ENCODE assay signal across 10 mouse cellular contexts in the genomic region with DNA sequence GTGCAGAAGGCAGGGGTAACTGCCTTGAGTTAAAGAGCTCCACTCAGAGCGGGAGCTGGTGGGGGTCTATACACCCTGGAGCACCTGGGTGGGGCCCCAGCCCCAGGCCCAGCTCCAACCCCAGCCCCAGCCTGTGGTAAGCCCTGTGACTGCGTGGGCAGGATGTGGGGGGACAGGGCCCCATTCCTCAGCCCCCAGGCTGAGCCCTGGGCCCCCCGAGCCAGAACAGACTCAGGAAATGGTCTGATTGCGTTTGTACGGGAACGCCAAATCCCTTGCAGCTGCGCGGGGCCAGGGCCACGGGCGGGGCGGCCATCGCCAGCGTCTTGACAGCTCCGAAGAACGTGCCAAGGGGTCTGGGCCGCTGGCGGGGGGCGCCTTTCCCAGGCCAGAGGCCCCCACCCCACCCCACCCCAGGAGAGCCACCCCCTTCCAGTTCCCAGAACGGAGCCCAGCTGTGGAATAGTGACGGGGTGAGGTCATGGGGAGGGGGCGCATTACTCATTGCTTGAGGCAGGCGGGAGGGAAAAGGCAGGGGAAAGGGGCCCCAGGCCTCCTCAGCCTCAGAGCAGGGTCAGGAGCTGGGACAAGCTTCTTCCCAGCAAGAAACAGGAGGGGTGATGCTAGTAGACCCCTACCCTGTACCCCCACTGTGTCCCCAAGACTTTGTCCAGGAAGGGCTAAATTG. TPM values are rescaled to one million over a fixed set of nuclear protein-coding genes. Genes with fewer than 3 reads are reported as not detected.
DNase-seq lines count a peak whose midpoint lies in the region; ATAC-seq and TF ChIP-seq lines count a peak whose summit lies in the region.
"Had no signal": no experiment of that assay in that cellular context is flagged by ENCODE, and none has a peak within 500 bp of the region (broad histone marks: within the 10 kb centered on the region; RNA-seq: fewer than 3 reads in every experiment).

No protein-coding gene starts in this region.

- peak; percentile 47 for DNase-seq in kidney, postnatal 14 days
- DNase-seq in kidney, adult 2 months = no peak
- peak; percentile 78 for DNase-seq in embryonic facial prominence, embryonic 11.5 days (ENCODE audit: low spot score)
- DNase-seq in heart, embryonic 10.5 days (ENCODE audit: low spot score) = peak; percentile 91
- no peak for DNase-seq in spleen, adult 18-20 months
- DNase-seq in left cerebral cortex, postnatal 10 days (ENCODE audit: extremely low spot score in 1 of 2, low spot score in 2 of 2) = no peak

- WGBS in kidney, adult 2 months = 16% methylated on average over 21 of the region's 22 CpGs
- 3% methylated on average over 18 of the region's 22 CpGs for WGBS in embryonic facial prominence, embryonic 11.5 days
- 2% methylated on average over 22 of the region's 22 CpGs for WGBS in heart, embryonic 10.5 days
- 2% methylated on average over 22 of the region's 22 CpGs for WGBS in limb, embryonic 13.5 days
- 2% methylated on average over 22 of the region's 22 CpGs for WGBS in neural tube, embryonic 13.5 days

- intact Hi-C loops in left cerebral cortex, postnatal 10 days (cut with DNase I) = loop anchor here (5.0 to 10.0 kb wide), 2 partner anchors 93 to 191 kb away; no protein-coding TSS in a partner anchor

- H3K9me3 ChIP-seq in embryonic facial prominence, embryonic 11.5 days (replicated peaks; ENCODE audit: control insufficient read depth, low read length) = no peaks in the 10 kb centered on the region
- no peaks in the 10 kb centered on the region for H3K9me3 ChIP-seq in heart, embryonic 10.5 days
- H3K9me3 ChIP-seq in limb, embryonic 13.5 days = no peaks in the 10 kb centered on the region
- H3K9me3 ChIP-seq in neural tube, embryonic 13.5 days = no peaks in the 10 kb centered on the region
- H3K9me3 ChIP-seq: G1E had no signal

- TF ChIP-seq CTCF in kidney, adult 2 months (conservative IDR thresholded peaks at IDR 0.05; ENCODE audit: insufficient read depth, insufficient read length, low read depth, low read length) = no peak

- H3K27me3 ChIP-seq in kidney, adult 2 months (replicated peaks; ENCODE audit: control insufficient read depth, insufficient read depth, low read length) = no peaks in the 10 kb centered on the region
- no peaks in the 10 kb centered on the region; the same call in 1 of the 2 replicates for H3K27me3 ChIP-seq in embryonic facial prominence, embryonic 11.5 days (ENCODE audit: control insufficient read depth, insufficient read depth, low read length)
- H3K27me3 ChIP-seq in heart, embryonic 10.5 days (ENCODE audit: insufficient read depth, poor library complexity, severe bottlenecking) = no peaks in the 10 kb centered on the region
- no peaks in the 10 kb centered on the region for H3K27me3 ChIP-seq in limb, embryonic 13.5 days
- H3K27me3 ChIP-seq in neural tube, embryonic 13.5 days = peaks cover under 1% of the 10 kb centered on the region; the same call in 1 of the 2 replicates

- ATAC-seq in embryonic facial prominence, embryonic 11.5 days (replicated peaks; ENCODE audit: insufficient number of reproducible peaks, low FRiP score, low TSS enrichment, low read depth) = peak; percentile 78
- ATAC-seq in limb, embryonic 13.5 days (ENCODE audit: low FRiP score, low read depth) = peak; percentile 89
- peak; percentile 62 for ATAC-seq in neural tube, embryonic 13.5 days (ENCODE audit: low read depth)

- no peak for TF ChIP-seq POLR2A in kidney, adult 2 months (IDR thresholded peaks at IDR 0.05; ENCODE audit: low read depth, low read length)

- H3K36me3 ChIP-seq in kidney, adult 2 months (ENCODE audit: control insufficient read depth, insufficient read depth, low read length) = no peaks in the 10 kb centered on the region
- H3K36me3 ChIP-seq in embryonic facial prominence, embryonic 11.5 days (replicated peaks; ENCODE audit: control insufficient read depth, insufficient read depth, low read depth, low read length) = no peaks in the 10 kb centered on the region
- peaks cover 8% of the 10 kb centered on the region for H3K36me3 ChIP-seq in heart, embryonic 10.5 days
- peaks cover 7% of the 10 kb centered on the region; the same call in 1 of the 2 replicates for H3K36me3 ChIP-seq in limb, embryonic 13.5 days
- no peaks in the 10 kb centered on the region for H3K36me3 ChIP-seq in neural tube, embryonic 13.5 days
- H3K36me3 ChIP-seq: G1E had no signal

- no peak overlapping the region for H3K4me3 ChIP-seq in kidney, adult 2 months (ENCODE audit: insufficient read depth, low read depth, low read length)
- H3K4me3 ChIP-seq in embryonic facial prominence, embryonic 11.5 days (ENCODE audit: low read depth, low read length) = 0 out of 2 replicates have a peak overlapping the region, but pooled peaks have one; percentile 2
- H3K4me3 ChIP-seq in heart, embryonic 10.5 days = peak overlapping the region; percentile 47
- peak overlapping the region; percentile 24 for H3K4me3 ChIP-seq in limb, embryonic 13.5 days
- H3K4me3 ChIP-seq in neural tube, embryonic 13.5 days = peak overlapping the region; percentile 27

- H3K9ac ChIP-seq in embryonic facial prominence, embryonic 11.5 days (replicated peaks; ENCODE audit: low read length) = peak overlapping the region; percentile 75
- peak overlapping the region; percentile 65 for H3K9ac ChIP-seq in limb, embryonic 13.5 days
- H3K9ac ChIP-seq in neural tube, embryonic 13.5 days = peak overlapping the region; percentile 71

- no peaks in the 10 kb centered on the region for H3K4me1 ChIP-seq in kidney, adult 2 months (ENCODE audit: control insufficient read depth, insufficient read depth, low read length)
- H3K4me1 ChIP-seq in embryonic facial prominence, embryonic 11.5 days (ENCODE audit: control insufficient read depth, insufficient read depth, low read length) = peaks cover 23% of the 10 kb centered on the region
- peaks cover 93% of the 10 kb centered on the region for H3K4me1 ChIP-seq in heart, embryonic 10.5 days
- H3K4me1 ChIP-seq in limb, embryonic 13.5 days = peaks cover 79% of the 10 kb centered on the region
- peaks cover 33% of the 10 kb centered on the region for H3K4me1 ChIP-seq in neural tube, embryonic 13.5 days (replicated peaks)

- H3K4me2 ChIP-seq in embryonic facial prominence, embryonic 11.5 days (ENCODE audit: low read depth, low read length) = peak overlapping the region; percentile 47
- H3K4me2 ChIP-seq in limb, embryonic 13.5 days (replicated peaks) = peak overlapping the region; percentile 59
- H3K4me2 ChIP-seq in neural tube, embryonic 13.5 days = peak overlapping the region; percentile 62

- no peak overlapping the region for H3K27ac ChIP-seq in kidney, adult 2 months (ENCODE audit: insufficient read depth, low read depth, low read length)
- peak overlapping the region; percentile 94 for H3K27ac ChIP-seq in embryonic facial prominence, embryonic 11.5 days (replicated peaks; ENCODE audit: low read depth, low read length)
- peak overlapping the region; percentile 99 for H3K27ac ChIP-seq in heart, embryonic 10.5 days
- H3K27ac ChIP-seq in limb, embryonic 13.5 days = peak overlapping the region; percentile 99
- H3K27ac ChIP-seq in neural tube, embryonic 13.5 days (replicated peaks) = peak overlapping the region; percentile 87
- H3K27ac ChIP-seq: macrophage had no signal

RNA-seq across cellular contexts. Expression of a gene that starts 16.9 kb away (rescaled TPM):
- 48.3 TPM in 1 of 2 replicates, not detected in the other for polyA plus RNA-seq in kidney, adult 2 months (2012; rRNA removed)
- 1.5 and 2.8 TPM in 2 replicates for polyA plus RNA-seq in embryonic facial prominence, embryonic 11.5 days (2014; fragmentation: Nextera tagmentation; extraction: Ambion mirVana)
- 9.5 and 10.4 TPM in 2 replicates for polyA plus RNA-seq in heart, embryonic 10.5 days (2016; fragmentation: Nextera tagmentation; extraction: Ambion mirVana)
- polyA plus RNA-seq in limb, embryonic 13.5 days (2015; fragmentation: Nextera tagmentation; extraction: Ambion mirVana) = 60.9 and 62.3 TPM in 2 replicates
- polyA plus RNA-seq in neural tube, embryonic 13.5 days (2015; fragmentation: Nextera tagmentation; extraction: Ambion mirVana) = 2.4 and 8.4 TPM in 2 replicates
- total RNA-seq in left cerebral cortex, postnatal 10 days (2021) = not detected
- total RNA-seq: G1E had no signal
- polyA plus RNA-seq: G1E, macrophage had no signal

RNA-seq across cellular contexts. Expression of a gene that starts 21.1 kb away (rescaled TPM):
- polyA plus RNA-seq in kidney, adult 2 months (2012; rRNA removed) = 22.2 and 39.8 TPM in 2 replicates
- polyA plus RNA-seq in embryonic facial prominence, embryonic 11.5 days (2014; fragmentation: Nextera tagmentation; extraction: Ambion mirVana) = 23.3 and 23.7 TPM in 2 replicates
- polyA plus RNA-seq in heart, embryonic 10.5 days (2016; fragmentation: Nextera tagmentation; extraction: Ambion mirVana) = 32.0 and 36.9 TPM in 2 replicates
- 46.3 and 49.8 TPM in 2 replicates for polyA plus RNA-seq in limb, embryonic 13.5 days (2015; fragmentation: Nextera tagmentation; extraction: Ambion mirVana)
- polyA plus RNA-seq in neural tube, embryonic 13.5 days (2015; fragmentation: Nextera tagmentation; extraction: Ambion mirVana) = 9.3 and 15.8 TPM in 2 replicates
- 1 to 10 TPM; 5.2 to 8.1 TPM for total RNA-seq in left cerebral cortex, postnatal 10 days (2021)

RNA-seq across cellular contexts. Expression of a gene that starts 40.1 kb away (rescaled TPM):
- polyA plus RNA-seq in kidney, adult 2 months (2012; rRNA removed) = 0.54 and 103 TPM in 2 replicates
- 1.4 and 2.7 TPM in 2 replicates for polyA plus RNA-seq in embryonic facial prominence, embryonic 11.5 days (2014; fragmentation: Nextera tagmentation; extraction: Ambion mirVana)
- polyA plus RNA-seq in heart, embryonic 10.5 days (2016; fragmentation: Nextera tagmentation; extraction: Ambion mirVana) = 51.9 and 56.4 TPM in 2 replicates
- 45.2 and 47.5 TPM in 2 replicates for polyA plus RNA-seq in limb, embryonic 13.5 days (2015; fragmentation: Nextera tagmentation; extraction: Ambion mirVana)
- polyA plus RNA-seq in neural tube, embryonic 13.5 days (2015; fragmentation: Nextera tagmentation; extraction: Ambion mirVana) = 2.2 and 8.9 TPM in 2 replicates
- under 1 TPM in 1 of 2 experiments, not detected in 1; 0.83 TPM for total RNA-seq in left cerebral cortex, postnatal 10 days (2021)

RNA-seq across cellular contexts. Expression of a gene that starts 47.1 kb away (rescaled TPM):
- 1.8 and 3.3 TPM in 2 replicates for polyA plus RNA-seq in kidney, adult 2 months (2012; rRNA removed)
- 0.52 TPM in 1 of 2 replicates, not detected in the other for polyA plus RNA-seq in embryonic facial prominence, embryonic 11.5 days (2014; fragmentation: Nextera tagmentation; extraction: Ambion mirVana)
- 0.38 and 1.3 TPM in 2 replicates for polyA plus RNA-seq in heart, embryonic 10.5 days (2016; fragmentation: Nextera tagmentation; extraction: Ambion mirVana)
- 1.2 and 1.4 TPM in 2 replicates for polyA plus RNA-seq in limb, embryonic 13.5 days (2015; fragmentation: Nextera tagmentation; extraction: Ambion mirVana)
- polyA plus RNA-seq in neural tube, embryonic 13.5 days (2015; fragmentation: Nextera tagmentation; extraction: Ambion mirVana) = 0.39 TPM in 1 of 2 replicates, not detected in the other
- total RNA-seq in left cerebral cortex, postnatal 10 days (2021) = not detected
- polyA plus RNA-seq: G1E had no signal

RNA-seq across cellular contexts. Expression of a gene that starts 50.8 kb away (rescaled TPM):
- 10.3 and 11.0 TPM in 2 replicates for polyA plus RNA-seq in kidney, adult 2 months (2012; rRNA removed)
- polyA plus RNA-seq in embryonic facial prominence, embryonic 11.5 days (2014; fragmentation: Nextera tagmentation; extraction: Ambion mirVana) = 16.4 and 17.2 TPM in 2 replicates
- 17.1 and 25.1 TPM in 2 replicates for polyA plus RNA-seq in heart, embryonic 10.5 days (2016; fragmentation: Nextera tagmentation; extraction: Ambion mirVana)
- polyA plus RNA-seq in limb, embryonic 13.5 days (2015; fragmentation: Nextera tagmentation; extraction: Ambion mirVana) = 27.3 and 35.1 TPM in 2 replicates
- 14.0 and 14.8 TPM in 2 replicates for polyA plus RNA-seq in neural tube, embryonic 13.5 days (2015; fragmentation: Nextera tagmentation; extraction: Ambion mirVana)
- total RNA-seq in left cerebral cortex, postnatal 10 days (2021) = 1 to 10 TPM; 4.8 to 7.2 TPM

Comparison
In these comparisons a context has a peak if more than half of its experiments do, and no peak if none do; other contexts are left out.
1. DNase-seq: peak in kidney, postnatal 14 days (single experiment), embryonic facial prominence, embryonic 11.5 days (single experiment) and heart, embryonic 10.5 days (single experiment); none in kidney, adult 2 months (single experiment), spleen, adult 18-20 months (0 of 2) and left cerebral cortex, postnatal 10 days (0 of 2).
2. Peak in every context shown above with its lines, with median percentiles within 50 percentile points of each other: ATAC-seq, H3K4me2 ChIP-seq and H3K9ac ChIP-seq.